Mouse (Mus musculus) heart, embryonic 16.5 days (tissue): ENCODE data around the gene Aknad1. TPM values are rescaled to one million over a fixed set of nuclear protein-coding genes. Genes with fewer than 3 reads are reported as not detected.

Source experiments
- polyA plus RNA-seq: library from polyadenylated mRNA; unstranded; fragments of >200 nt; fragmentation: Nextera tagmentation; extraction: Ambion mirVana; gene quantifications from 2 replicates; pipeline ENCODE4 v1.2.1, GENCODE M21; 2015

Aknad1 gene
- polyA plus RNA-seq, 1 experiment from 2014 or later = not detected

Other genes with a start within 250 kb of the Aknad1 start
- gene 1700013F07Rik, start 205.5 kb upstream of the Aknad1 start, polyA plus RNA-seq = 0.41 and 0.46 TPM in 2 replicates
- 1.9 and 2.9 TPM in 2 replicates for gene 5330417C22Rik, start 203.1 kb upstream of the Aknad1 start, polyA plus RNA-seq
- 30.8 and 33.3 TPM in 2 replicates for gene Tmem167b, start 177.2 kb upstream of the Aknad1 start, polyA plus RNA-seq
- 26.6 and 29.9 TPM in 2 replicates for gene Taf13, start 168.0 kb upstream of the Aknad1 start, polyA plus RNA-seq
- 6.7 and 7.1 TPM in 2 replicates for gene Wdr47, start 148.4 kb upstream of the Aknad1 start, polyA plus RNA-seq
- 52.2 and 63.3 TPM in 2 replicates for gene Clcc1, start 85.7 kb upstream of the Aknad1 start, polyA plus RNA-seq
- 28.9 and 31.5 TPM in 2 replicates for gene Gpsm2, start 17.3 kb upstream of the Aknad1 start, polyA plus RNA-seq
- gene Stxbp3, start 100.9 kb downstream of the Aknad1 start, polyA plus RNA-seq = 32.2 and 33.1 TPM in 2 replicates
- gene Fndc7, start 150.3 kb downstream of the Aknad1 start, polyA plus RNA-seq = 0.10 and 0.21 TPM in 2 replicates
- 49.9 and 60.6 TPM in 2 replicates for gene Prpf38b, start 172.1 kb downstream of the Aknad1 start, polyA plus RNA-seq
- gene Henmt1, start 200.2 kb downstream of the Aknad1 start, polyA plus RNA-seq = 0.22 and 0.39 TPM in 2 replicates
- not detected in 2 replicates for gene Gm9857, start 200.8 kb downstream of the Aknad1 start, polyA plus RNA-seq